Mouse (Mus musculus) kidney, adult 2 months (tissue): ENCODE measurements around the gene Nras. TPM values are rescaled to one million over a fixed set of nuclear protein-coding genes. Genes with fewer than 3 reads are reported as not detected.

Experiments
- DNase-seq: peaks from one replicate; pipeline ENCODE4 v3.0.0; 2021
- H3K27ac ChIP-seq: fragments of 200-500 bp; 2 replicates; pipeline ENCODE4 v1.5.1; 2012; ENCODE audit warnings: low read depth, low read length, control low read depth, inconsistent platforms; ENCODE audit not compliant: insufficient read depth
- H3K27me3 ChIP-seq: fragments of 200-500 bp; replicated peaks from 2 replicates; pipeline ENCODE4 v1.6.1; 2012; ENCODE audit warnings: mild to moderate bottlenecking, moderate library complexity, low read length, inconsistent platforms; ENCODE audit not compliant: control insufficient read depth, insufficient read depth
- H3K36me3 ChIP-seq: fragments of 200-500 bp; 2 replicates; pipeline ENCODE4 v1.6.1; 2012; ENCODE audit warnings: mild to moderate bottlenecking, moderate library complexity, low read length, inconsistent platforms; ENCODE audit not compliant: control insufficient read depth, insufficient read depth
- H3K4me1 ChIP-seq: fragments of 200-500 bp; 2 replicates; pipeline ENCODE4 v1.6.1; 2011; ENCODE audit warnings: low read length; ENCODE audit not compliant: control insufficient read depth, insufficient read depth
- H3K4me3 ChIP-seq: fragments of 200-500 bp; 2 replicates; pipeline ENCODE4 v1.5.1; 2011; ENCODE audit warnings: mild to moderate bottlenecking, low read depth, low read length, control low read depth; ENCODE audit not compliant: insufficient read depth
- CTCF ChIP-seq: fragments of 200-500 bp; conservative IDR thresholded peaks from 2 replicates; pipeline ENCODE4 v1.5.1; 2011; ENCODE audit warnings: low read depth, mild to moderate bottlenecking, control low read depth, low read length, moderate library complexity, mixed read lengths; ENCODE audit not compliant: insufficient read depth, insufficient read length
- POLR2A ChIP-seq: fragments of 200-500 bp; IDR thresholded peaks from one replicate; pipeline ENCODE4 v1.6.1; 2011; ENCODE audit warnings: low read depth, low read length, control low read depth
- WGBS: fragments of 180-500 bp; shearing (Covaris S2); methylation state at CpG from one replicate; pipeline ENCODE4 v1.1.7; 2018; 5-methylcytosine and 5-hydroxymethylcytosine counted together
- polyA plus RNA-seq: library from polyadenylated mRNA; depleted of rRNA; stranded (reverse); fragments of >200 nt; gene quantifications from 2 replicates; pipeline ENCODE4 v1.2.3, GENCODE M21; 2012; rRNA removed

Gene Nras
- polyA plus RNA-seq, 1 experiment = 17.2 TPM

- no peak overlapping the region for H3K4me3 ChIP-seq
- no peak for TF ChIP-seq CTCF
- no peak for TF ChIP-seq POLR2A
- no peak for DNase-seq
- H3K4me1 ChIP-seq = no peaks in the 10 kb centered on the region
- 90% methylated on average over 7 of the region's 7 CpGs for WGBS
- H3K27ac ChIP-seq = no peak overlapping the region
- H3K36me3 ChIP-seq = no peaks in the 10 kb centered on the region
- no peaks in the 10 kb centered on the region for H3K27me3 ChIP-seq
These were observed 49.6 kb downstream of the Nras start for GRCm38 (mm10) chr3:103107565-103108240.

GRCm38 (mm10) chr3:103112216-103112615 lies 54.1 kb downstream of the Nras start:
- Histone ChIP-seq H3K27ac (no peak overlapping the region), H3K36me3 (no peaks in the 10 kb centered on the region), H3K27me3 (no peaks in the 10 kb centered on the region), H3K4me1 (no peaks in the 10 kb centered on the region), H3K4me3 (no peak overlapping the region)
- DNase-seq = no peak
- WGBS = 72% methylated on average over 5 of the region's 5 CpGs
- TF ChIP-seq CTCF (no peak), POLR2A (no peak)

Other genes starting within 250 kb of the Nras start
- gene Sycp1, start 122.2 kb upstream of the Nras start, polyA plus RNA-seq = not detected in 2 replicates
- gene Nr1h5, start 94.2 kb upstream of the Nras start, polyA plus RNA-seq = 0.03 TPM in 1 of 2 replicates, not detected in the other
- gene Sike1, start 62.6 kb upstream of the Nras start, polyA plus RNA-seq = 16.3 and 20.0 TPM in 2 replicates
- gene Csde1, start 37.9 kb upstream of the Nras start, polyA plus RNA-seq = 26.7 and 42.5 TPM in 2 replicates
- gene Ampd1, start 15.7 kb downstream of the Nras start, polyA plus RNA-seq = 0.04 and 5.1 TPM in 2 replicates
- 0.62 and 0.67 TPM in 2 replicates for gene Dennd2c, start 44.3 kb downstream of the Nras start, polyA plus RNA-seq
- gene Bcas2, start 113.4 kb downstream of the Nras start, polyA plus RNA-seq = 24.0 and 27.7 TPM in 2 replicates
- 10.9 and 11.7 TPM in 2 replicates for gene Trim33, start 221.0 kb downstream of the Nras start, polyA plus RNA-seq